Mouse (Mus musculus): ENCODE measurements around the gene Zfp119b.

Zfp119b gene

GRCm38 (mm10) chr17:55961631-55962030 is 12.3 kb upstream of the Zfp119b start:
- POLR2A ChIA-PET, result interaction anchor here in 1 of 4 experiments (0.9 kb wide), 1 partner anchor 56 kb away, joined by 3 read pairs; no protein-coding TSS in a partner anchor
- CTCF ChIA-PET, result no interaction called here

- CTCF ChIA-PET, result interaction anchor here in 1 of 4 experiments (1.2 kb wide), 1 partner anchor 16 kb away, joined by 4 read pairs; no protein-coding TSS in a partner anchor
- POLR2A ChIA-PET, result interaction anchor here in 1 of 4 experiments (0.8 to 2.7 kb wide), 3 partner anchors 12 to 181 kb away, joined by 3 to 26 read pairs (median 4); no protein-coding TSS in a partner anchor
Measured at GRCm38 (mm10) chr17:55960791-55961190, 11.5 kb upstream of the Zfp119b start.

GRCm38 (mm10) chr17:55959946-55960740 is 10.8 kb upstream of the Zfp119b start:
- CTCF ChIA-PET, result interaction anchor here (0.6 to 2.3 kb wide), 9 partner anchors 14 to 295 kb away, joined by 3 to 22 read pairs (median 4); partner anchors contain the start of gene Sh3gl1 (in 2 of the 4)
- POLR2A ChIA-PET, result interaction anchor here (0.6 to 4.4 kb wide), 47 partner anchors 8 to 713 kb away, joined by 3 to 38 read pairs (median 4); partner anchors contain the start of genes Sh3gl1 (in 3 of the 4), Chaf1a (in 2 of the 4), Shd (in 2 of the 4) and Fsd1 (in 1 of the 4)

GRCm38 (mm10) chr17:55958918-55959728 is 9.8 kb upstream of the Zfp119b start, which contains the start of gene Yju2:
Yju2 (plus strand) TSS chr17:55959099.
- CTCF ChIA-PET, result interaction anchor here (0.5 to 2.3 kb wide), 28 partner anchors 9 to 705 kb away, joined by 3 to 22 read pairs (median 3); partner anchors contain the start of genes Sh3gl1 (in 2 of the 4), Chaf1a (in 1 of the 4), Dpp9 (in 1 of the 4) and Plin5 (in 1 of the 4)
- POLR2A ChIA-PET, result interaction anchor here (0.6 to 4.4 kb wide), 102 partner anchors 8 to 714 kb away, joined by 3 to 38 read pairs (median 4); partner anchors contain the start of genes Sh3gl1 (in 4 of the 4), Zfp119b (in 3 of the 4), Chaf1a (in 2 of the 4) and Mpnd (in 2 of the 4)

GRCm38 (mm10) chr17:55958584-55958886 is 9.2 kb upstream of the Zfp119b start:
- ChIA-PET CTCF (interaction anchor here in 3 of 4 experiments (0.7 to 2.3 kb wide), 13 partner anchors 10 to 414 kb away, joined by 3 to 22 read pairs (median 4); partner anchors contain the start of genes Chaf1a (in 1 of the 3), Dpp9 (in 1 of the 3) and Sh3gl1 (in 1 of the 3)), POLR2A (interaction anchor here (0.7 to 4.4 kb wide), 57 partner anchors 8 to 656 kb away, joined by 3 to 38 read pairs (median 4); partner anchors contain the start of genes Mpnd (in 2 of the 4), Sh3gl1 (in 2 of the 4), Shd (in 2 of the 4) and Stap2 (in 2 of the 4))

- CTCF ChIA-PET, result interaction anchor here (0.5 to 2.3 kb wide), 52 partner anchors 12 to 1598 kb away, joined by 3 to 26 read pairs (median 4); partner anchors contain the start of genes Dpp9 (in 2 of the 4), Hdgfl2 (in 2 of the 4), Sh3gl1 (in 2 of the 4) and Chaf1a (in 1 of the 4)
- POLR2A ChIA-PET, result interaction anchor here (0.7 to 4.4 kb wide), 60 partner anchors 8 to 588 kb away, joined by 3 to 38 read pairs (median 4); partner anchors contain the start of genes Chaf1a (in 2 of the 4), Mpnd (in 2 of the 4), Sh3gl1 (in 2 of the 4) and Shd (in 2 of the 4)
Measured at GRCm38 (mm10) chr17:55957726-55958583, 8.7 kb upstream of the Zfp119b start.

- ChIA-PET POLR2A (interaction anchor here (0.7 to 4.4 kb wide), 23 partner anchors 9 to 589 kb away, joined by 3 to 37 read pairs (median 3); partner anchors contain the start of genes Sh3gl1 (in 2 of the 4), Ubxn6 (in 2 of the 4), Chaf1a (in 1 of the 4) and Hdgfl2 (in 1 of the 4)), CTCF (interaction anchor here (0.5 to 2.0 kb wide), 43 partner anchors 8 to 1598 kb away, joined by 3 to 26 read pairs (median 4); partner anchors contain the start of genes Hdgfl2 (in 2 of the 4), Sh3gl1 (in 2 of the 4), Dpp9 (in 1 of the 4) and Kdm4b (in 1 of the 4))
Measured at GRCm38 (mm10) chr17:55957168-55957567, 7.9 kb upstream of the Zfp119b start.

GRCm38 (mm10) chr17:55956591-55956990 is 7.3 kb upstream of the Zfp119b start:
- CTCF ChIA-PET, result interaction anchor here in 3 of 4 experiments (0.5 to 2.0 kb wide), 25 partner anchors 8 to 394 kb away, joined by 3 to 26 read pairs (median 4); partner anchors contain the start of genes Dpp9 (in 1 of the 3), Hdgfl2 (in 1 of the 3), Sh3gl1 (in 1 of the 3) and Ubxn6 (in 1 of the 3)
- POLR2A ChIA-PET, result interaction anchor here in 3 of 4 experiments (0.7 to 4.4 kb wide), 26 partner anchors 9 to 369 kb away, joined by 3 to 37 read pairs (median 4); partner anchors contain the start of genes Chaf1a (in 2 of the 3), Sh3gl1 (in 2 of the 3), Ubxn6 (in 2 of the 3) and Kdm4b (in 1 of the 3)

GRCm38 (mm10) chr17:55956129-55956528 is 6.8 kb upstream of the Zfp119b start:
- ChIA-PET POLR2A (interaction anchor here in 3 of 4 experiments (0.8 to 4.4 kb wide), 20 partner anchors 10 to 370 kb away, joined by 3 to 37 read pairs (median 4); partner anchors contain the start of genes Chaf1a (in 2 of the 3), Sh3gl1 (in 2 of the 3), Kdm4b (in 1 of the 3) and Zfp959 (in 1 of the 3)), CTCF (interaction anchor here in 3 of 4 experiments (0.6 to 2.0 kb wide), 14 partner anchors 9 to 781 kb away, joined by 3 to 8 read pairs (median 4); partner anchors contain the start of gene Sh3gl1 (in 1 of the 3))

- CTCF ChIA-PET, result interaction anchor here in 3 of 4 experiments (0.6 to 1.0 kb wide), 6 partner anchors 9 to 358 kb away, joined by 3 to 4 read pairs (median 4); partner anchors contain the start of gene Sh3gl1 (in 1 of the 3)
Measured at GRCm38 (mm10) chr17:55954229-55954628, 4.9 kb upstream of the Zfp119b start.

GRCm38 (mm10) chr17:55953751-55954150 is 4.5 kb upstream of the Zfp119b start:
- ChIA-PET CTCF (interaction anchor here in 2 of 4 experiments (0.6 to 1.0 kb wide), 4 partner anchors 23 to 246 kb away, joined by 3 to 4 read pairs (median 4); partner anchors contain the start of gene Sh3gl1 (in 1 of the 2)), POLR2A (interaction anchor here in 3 of 4 experiments (0.7 to 4.3 kb wide), 18 partner anchors 8 to 351 kb away, joined by 3 to 19 read pairs (median 4); partner anchors contain the start of genes Hdgfl2 (in 2 of the 3), Chaf1a (in 1 of the 3) and Sh3gl1 (in 1 of the 3))

More at GRCm38 (mm10) chr17:55954229-55954628, 4.9 kb upstream of the Zfp119b start:
- POLR2A ChIA-PET, result interaction anchor here (0.6 to 4.3 kb wide), 18 partner anchors 9 to 411 kb away, joined by 3 to 19 read pairs (median 4); partner anchors contain the start of genes Chaf1a (in 2 of the 4), Hdgfl2 (in 2 of the 4) and Sh3gl1 (in 1 of the 4)

- CTCF ChIA-PET, result interaction anchor here (0.6 to 2.2 kb wide), 8 partner anchors 19 to 324 kb away, joined by 3 to 8 read pairs (median 4); partner anchors contain the start of gene Sh3gl1 (in 1 of the 4)
- POLR2A ChIA-PET, result interaction anchor here in 3 of 4 experiments (0.6 to 4.3 kb wide), 27 partner anchors 9 to 768 kb away, joined by 3 to 19 read pairs (median 4); partner anchors contain the start of genes Hdgfl2 (in 2 of the 3), Dpp9 (in 1 of the 3), Fsd1 (in 1 of the 3) and Sh3gl1 (in 1 of the 3)
Measured at GRCm38 (mm10) chr17:55952447-55953027, 3.2 kb upstream of the Zfp119b start, which contains the start of gene Ebi3. Ebi3 (plus strand) TSS chr17:55952640.

- ChIA-PET CTCF (interaction anchor here (0.6 to 2.2 kb wide), 9 partner anchors 19 to 325 kb away, joined by 3 to 8 read pairs (median 4); partner anchors contain the start of gene Sh3gl1 (in 1 of the 4)), POLR2A (interaction anchor here in 3 of 4 experiments (0.6 to 4.3 kb wide), 23 partner anchors 9 to 768 kb away, joined by 3 to 19 read pairs (median 4); partner anchors contain the start of genes Hdgfl2 (in 2 of the 3), Dpp9 (in 1 of the 3), Sh3gl1 (in 1 of the 3) and Zfp119a (in 1 of the 3))
Measured at GRCm38 (mm10) chr17:55952041-55952440, 2.7 kb upstream of the Zfp119b start.

GRCm38 (mm10) chr17:55950601-55951000 is 1.3 kb upstream of the Zfp119b start:
- ChIA-PET CTCF (interaction anchor here in 2 of 4 experiments (1.1 to 2.2 kb wide), 3 partner anchors 8 to 248 kb away, joined by 3 to 7 read pairs (median 3); partner anchors contain the start of gene Yju2 (in 1 of the 2)), POLR2A (interaction anchor here (1.0 to 4.3 kb wide), 9 partner anchors 8 to 128 kb away, joined by 3 to 19 read pairs (median 4); partner anchors contain the start of genes Yju2 (in 4 of the 4), Hdgfl2 (in 1 of the 4) and Sh3gl1 (in 1 of the 4))
